Mouse (Mus musculus): ENCODE data around the gene Rimklb. TPM values are rescaled to one million over a fixed set of nuclear protein-coding genes. Genes with fewer than 3 reads are reported as not detected.

Rimklb gene
- polyA plus RNA-seq, 1 experiment from 2014 or later = 6.6 TPM

- DNase-seq (ENCODE audit: low spot score) (no peak), ATAC-seq (replicated peaks; ENCODE audit: low FRiP score, low read depth) (no peak)
- Histone ChIP-seq H3K27ac (no peak overlapping the region), H3K27me3 (ENCODE audit: insufficient read depth, low read length) (no peaks in the 10 kb centered on the region), H3K36me3 (ENCODE audit: insufficient read depth, low read length) (no peaks in the 10 kb centered on the region), H3K4me2 (ENCODE audit: low read length) (no peak overlapping the region), H3K4me1 (replicated peaks; ENCODE audit: insufficient read depth, low read length) (no peaks in the 10 kb centered on the region), H3K9ac (ENCODE audit: low read depth, low read length) (no peak overlapping the region), H3K9me3 (replicated peaks; ENCODE audit: low read length) (no peaks in the 10 kb centered on the region), H3K4me3 (replicated peaks; ENCODE audit: low read depth, low read length) (no peak overlapping the region)
- WGBS = 95% methylated on average over 2 of the region's 2 CpGs
- no peak for TF ChIP-seq CTCF (IDR thresholded peaks at IDR 0.05; ENCODE audit: low read depth)
These were observed 28.3 kb downstream of the Rimklb start for GRCm38 (mm10) chr6:122470240-122470639.

- no peak overlapping the region for H3K9ac ChIP-seq (ENCODE audit: low read depth, low read length)
- WGBS = 90% methylated on average over 15 of the region's 15 CpGs
These were observed 29.4 kb downstream of the Rimklb start for GRCm38 (mm10) chr6:122469030-122469640.

GRCm38 (mm10) chr6:122466092-122466713 is 32.4 kb downstream of the Rimklb start:
- 0 out of 2 replicates have a peak, but pooled peaks cover 2% of the 10 kb centered on the region for H3K36me3 ChIP-seq (ENCODE audit: insufficient read depth, low read length)
- H3K9me3 ChIP-seq (replicated peaks; ENCODE audit: low read length) = no peaks in the 10 kb centered on the region
- DNase-seq (ENCODE audit: low spot score) (no peak), ATAC-seq (replicated peaks; ENCODE audit: low FRiP score, low read depth) (no peak)
- H3K9ac ChIP-seq (ENCODE audit: low read depth, low read length) = no peak overlapping the region
- no peak overlapping the region for H3K4me2 ChIP-seq (ENCODE audit: low read length)
- no peaks in the 10 kb centered on the region for H3K27me3 ChIP-seq (ENCODE audit: insufficient read depth, low read length)
- 91% methylated on average over 3 of the region's 3 CpGs for WGBS
- no peak overlapping the region for H3K4me3 ChIP-seq (replicated peaks; ENCODE audit: low read depth, low read length)
- H3K4me1 ChIP-seq (replicated peaks; ENCODE audit: insufficient read depth, low read length) = no peaks in the 10 kb centered on the region
- H3K27ac ChIP-seq = no peak overlapping the region
- TF ChIP-seq CTCF (IDR thresholded peaks at IDR 0.05; ENCODE audit: low read depth) = no peak

More at GRCm38 (mm10) chr6:122469030-122469640, 29.4 kb downstream of the Rimklb start:
- H3K4me1 ChIP-seq (replicated peaks; ENCODE audit: insufficient read depth, low read length) = no peaks in the 10 kb centered on the region
- no peaks in the 10 kb centered on the region for H3K9me3 ChIP-seq (replicated peaks; ENCODE audit: low read length)
- no peak overlapping the region for H3K4me3 ChIP-seq (replicated peaks; ENCODE audit: low read depth, low read length)
- DNase-seq (ENCODE audit: low spot score) = no peak
- H3K27me3 ChIP-seq (ENCODE audit: insufficient read depth, low read length) = no peaks in the 10 kb centered on the region
- ATAC-seq (replicated peaks; ENCODE audit: low FRiP score, low read depth) = no peak
- TF ChIP-seq CTCF (IDR thresholded peaks at IDR 0.05; ENCODE audit: low read depth) = no peak
- H3K4me2 ChIP-seq (ENCODE audit: low read length) = no peak overlapping the region
- H3K27ac ChIP-seq = no peak overlapping the region
- H3K36me3 ChIP-seq (ENCODE audit: insufficient read depth, low read length) = no peaks in the 10 kb centered on the region

- Histone ChIP-seq H3K27me3 (ENCODE audit: insufficient read depth, low read length) (no peaks in the 10 kb centered on the region), H3K9ac (ENCODE audit: low read depth, low read length) (no peak overlapping the region), H3K4me1 (replicated peaks; ENCODE audit: insufficient read depth, low read length) (no peaks in the 10 kb centered on the region), H3K4me2 (ENCODE audit: low read length) (no peak overlapping the region), H3K36me3 (ENCODE audit: insufficient read depth, low read length) (0 out of 2 replicates have a peak, but pooled peaks cover 2% of the 10 kb centered on the region), H3K4me3 (replicated peaks; ENCODE audit: low read depth, low read length) (no peak overlapping the region), H3K27ac (no peak overlapping the region), H3K9me3 (replicated peaks; ENCODE audit: low read length) (no peaks in the 10 kb centered on the region)
- TF ChIP-seq CTCF (IDR thresholded peaks at IDR 0.05; ENCODE audit: low read depth) = no peak
- 89% methylated on average over 8 of the region's 8 CpGs for WGBS
- DNase-seq (ENCODE audit: low spot score) (no peak), ATAC-seq (replicated peaks; ENCODE audit: low FRiP score, low read depth) (no peak)
These were observed 39.4 kb downstream of the Rimklb start for GRCm38 (mm10) chr6:122458946-122459693.

DNA sequence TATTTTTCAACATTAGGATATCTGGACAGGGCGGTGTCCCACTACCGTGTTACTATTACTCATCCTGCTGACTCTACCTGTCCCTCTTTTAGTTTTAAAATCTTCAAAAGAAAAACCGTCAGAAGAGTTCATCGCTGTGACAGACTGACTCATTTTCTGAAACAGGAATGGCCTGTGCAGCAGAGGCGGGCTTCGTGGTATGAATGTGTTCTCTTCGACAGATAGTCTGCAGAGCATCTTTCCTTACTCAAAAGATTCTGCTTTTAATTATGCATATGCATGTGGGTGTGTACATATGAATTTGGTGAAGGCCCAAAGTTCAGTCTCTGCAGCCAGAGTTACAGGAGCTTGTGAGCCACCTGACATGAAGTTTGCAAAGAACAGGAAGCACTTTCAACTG is 50.7 kb downstream of the Rimklb start:
- no peaks in the 10 kb centered on the region for H3K27me3 ChIP-seq (ENCODE audit: insufficient read depth, low read length)
- no peaks in the 10 kb centered on the region for H3K36me3 ChIP-seq (ENCODE audit: insufficient read depth, low read length)
- no peak overlapping the region for H3K4me2 ChIP-seq (ENCODE audit: low read length)
- H3K27ac ChIP-seq = no peak overlapping the region
- no peak overlapping the region for H3K9ac ChIP-seq (ENCODE audit: low read depth, low read length)
- H3K9me3 ChIP-seq (replicated peaks; ENCODE audit: low read length) = no peaks in the 10 kb centered on the region
- no peak overlapping the region for H3K4me3 ChIP-seq (replicated peaks; ENCODE audit: low read depth, low read length)
- ATAC-seq (replicated peaks; ENCODE audit: low FRiP score, low read depth) (no peak), DNase-seq (ENCODE audit: low spot score) (no peak)
- TF ChIP-seq CTCF (IDR thresholded peaks at IDR 0.05; ENCODE audit: low read depth) = no peak
- 94% methylated on average over 7 of the region's 7 CpGs for WGBS
- H3K4me1 ChIP-seq (replicated peaks; ENCODE audit: insufficient read depth, low read length) = no peaks in the 10 kb centered on the region

DNA sequence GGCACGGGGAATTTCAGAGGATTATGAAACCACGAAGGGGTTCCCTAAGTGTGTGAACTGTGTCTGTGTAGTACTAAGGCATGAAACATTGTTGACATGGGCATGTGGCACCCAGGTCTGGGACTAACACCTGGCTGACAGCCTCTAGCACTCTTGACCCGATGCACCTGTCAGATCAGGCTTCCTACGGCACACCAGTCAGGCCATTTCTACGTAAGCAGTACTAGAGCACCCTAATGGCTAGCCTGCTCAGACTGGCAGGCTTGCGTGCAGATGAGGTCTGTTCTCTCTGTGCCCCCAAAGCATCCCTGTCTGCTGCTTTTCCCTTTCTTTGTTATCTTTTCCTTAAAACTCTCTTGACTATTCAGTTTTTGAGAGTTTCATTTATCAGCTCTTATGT is 53.3 kb downstream of the Rimklb start:
- no peak for ATAC-seq (replicated peaks; ENCODE audit: low FRiP score, low read depth)
- H3K36me3 ChIP-seq (ENCODE audit: insufficient read depth, low read length) = no peaks in the 10 kb centered on the region
- H3K4me3 ChIP-seq (replicated peaks; ENCODE audit: low read depth, low read length) = no peak overlapping the region
- H3K27me3 ChIP-seq (ENCODE audit: insufficient read depth, low read length) = no peaks in the 10 kb centered on the region
- 86% methylated on average over 6 of the region's 6 CpGs for WGBS
- H3K9me3 ChIP-seq (replicated peaks; ENCODE audit: low read length) = no peaks in the 10 kb centered on the region
- no peak for DNase-seq (ENCODE audit: low spot score)
- TF ChIP-seq CTCF (IDR thresholded peaks at IDR 0.05; ENCODE audit: low read depth) = no peak
- H3K4me2 ChIP-seq (ENCODE audit: low read length) = no peak overlapping the region
- H3K27ac ChIP-seq = no peak overlapping the region
- H3K4me1 ChIP-seq (replicated peaks; ENCODE audit: insufficient read depth, low read length) = no peaks in the 10 kb centered on the region
- H3K9ac ChIP-seq (ENCODE audit: low read depth, low read length) = no peak overlapping the region

Measured in kidney, postnatal 0 days (tissue).